Mouse (Mus musculus): ENCODE measurements around the gene 6030468B19Rik. TPM values are rescaled to one million over a fixed set of nuclear protein-coding genes. Genes with fewer than 3 reads are reported as not detected.
A peak's percentile ranks its signal among the peaks of the same experiment; 100 is the strongest.
"Not testable (repeated sequence)": the region's sequence is repeated elsewhere in the genome, so short reads cannot be mapped to it uniquely, and the experiment has no call there.

6030468B19Rik gene
- total RNA-seq, 2 experiments from 2014 or later: not detected

- no peak for ATAC-seq (replicated peaks; ENCODE audit: poor library complexity, severe bottlenecking)
Measured at GRCm38 (mm10) chr11:117778031-117778430, 19.4 kb upstream of the 6030468B19Rik start.

- no peak for ATAC-seq (replicated peaks; ENCODE audit: poor library complexity, severe bottlenecking)
Measured at GRCm38 (mm10) chr11:117778851-117779433, 18.5 kb upstream of the 6030468B19Rik start.

GRCm38 (mm10) chr11:117779434-117780198 is 17.8 kb upstream of the 6030468B19Rik start:
- peak; percentile 28 for ATAC-seq (replicated peaks; ENCODE audit: poor library complexity, severe bottlenecking)

- ATAC-seq (replicated peaks; ENCODE audit: poor library complexity, severe bottlenecking): no peak
Measured at GRCm38 (mm10) chr11:117780199-117780515, 17.3 kb upstream of the 6030468B19Rik start.

- peak; percentile 54 for ATAC-seq (replicated peaks; ENCODE audit: poor library complexity, severe bottlenecking)
Measured at GRCm38 (mm10) chr11:117780582-117781111, 16.8 kb upstream of the 6030468B19Rik start.

GRCm38 (mm10) chr11:117781199-117781821 is 16.1 kb upstream of the 6030468B19Rik start:
- peak; percentile 2; the same call in 1 of the 2 replicates for ATAC-seq (replicated peaks; ENCODE audit: poor library complexity, severe bottlenecking)

- 0 out of 2 replicates have a peak, but pooled peaks have one; percentile 2 for ATAC-seq (replicated peaks; ENCODE audit: poor library complexity, severe bottlenecking)
Measured at GRCm38 (mm10) chr11:117781993-117782704, 15.3 kb upstream of the 6030468B19Rik start, which contains the start of the genes Tmc8 and Tmc6. Gene Tmc8, plus strand, starts transcription at chr11:117782076. Gene Tmc6, minus strand, starts transcription at chr11:117782198.

- no peak for ATAC-seq (replicated peaks; ENCODE audit: poor library complexity, severe bottlenecking)
Measured at GRCm38 (mm10) chr11:117782705-117783034, 14.8 kb upstream of the 6030468B19Rik start.

GRCm38 (mm10) chr11:117783089-117783488 is 14.4 kb upstream of the 6030468B19Rik start:
- ATAC-seq (replicated peaks; ENCODE audit: poor library complexity, severe bottlenecking): peak; percentile 6; the same call in 1 of the 2 replicates

GRCm38 (mm10) chr11:117783683-117784309 is 13.7 kb upstream of the 6030468B19Rik start:
- no peak for ATAC-seq (replicated peaks; ENCODE audit: poor library complexity, severe bottlenecking)

GRCm38 (mm10) chr11:117786294-117786693 is 11.2 kb upstream of the 6030468B19Rik start:
- peak; percentile 45 for ATAC-seq (replicated peaks; ENCODE audit: poor library complexity, severe bottlenecking)

GRCm38 (mm10) chr11:117788481-117788880 is 9.0 kb upstream of the 6030468B19Rik start:
- ATAC-seq (replicated peaks; ENCODE audit: poor library complexity, severe bottlenecking): not testable (repeated sequence)

- peak; percentile 38 for ATAC-seq (replicated peaks; ENCODE audit: poor library complexity, severe bottlenecking)
Measured at GRCm38 (mm10) chr11:117790286-117790685, 7.2 kb upstream of the 6030468B19Rik start.

- no peak for ATAC-seq (replicated peaks; ENCODE audit: poor library complexity, severe bottlenecking)
Measured at GRCm38 (mm10) chr11:117790703-117791440, 6.6 kb upstream of the 6030468B19Rik start.

GRCm38 (mm10) chr11:117791441-117791761 is 6.1 kb upstream of the 6030468B19Rik start:
- no peak for ATAC-seq (replicated peaks; ENCODE audit: poor library complexity, severe bottlenecking)

GRCm38 (mm10) chr11:117792281-117792888 is 5.1 kb upstream of the 6030468B19Rik start:
- ATAC-seq (replicated peaks; ENCODE audit: poor library complexity, severe bottlenecking): peak; percentile 92

GRCm38 (mm10) chr11:117794035-117794551 is 3.4 kb upstream of the 6030468B19Rik start:
- ATAC-seq (replicated peaks; ENCODE audit: poor library complexity, severe bottlenecking): no peak

- ATAC-seq (replicated peaks; ENCODE audit: poor library complexity, severe bottlenecking): no peak
Measured at GRCm38 (mm10) chr11:117796954-117797353, 506 bp upstream of the 6030468B19Rik start.

- 0 out of 2 replicates have a peak, but pooled peaks have one; percentile 32 for ATAC-seq (replicated peaks; ENCODE audit: poor library complexity, severe bottlenecking)
Measured at GRCm38 (mm10) chr11:117798160-117798541, 691 bp downstream of the 6030468B19Rik start.
